Mouse (Mus musculus) urinary bladder, postnatal 14 days (tissue): Measurements from ENCODE around the gene Fgf4.
"Not testable (repeated sequence)": the region's sequence is repeated elsewhere in the genome, so short reads cannot be mapped to it uniquely, and the experiment has no call there.

Experiments
- DNase-seq: peaks from one replicate; pipeline ENCODE4 v3.0.0; 2021; ENCODE audit warnings: low spot score

The Fgf4 gene

DNA sequence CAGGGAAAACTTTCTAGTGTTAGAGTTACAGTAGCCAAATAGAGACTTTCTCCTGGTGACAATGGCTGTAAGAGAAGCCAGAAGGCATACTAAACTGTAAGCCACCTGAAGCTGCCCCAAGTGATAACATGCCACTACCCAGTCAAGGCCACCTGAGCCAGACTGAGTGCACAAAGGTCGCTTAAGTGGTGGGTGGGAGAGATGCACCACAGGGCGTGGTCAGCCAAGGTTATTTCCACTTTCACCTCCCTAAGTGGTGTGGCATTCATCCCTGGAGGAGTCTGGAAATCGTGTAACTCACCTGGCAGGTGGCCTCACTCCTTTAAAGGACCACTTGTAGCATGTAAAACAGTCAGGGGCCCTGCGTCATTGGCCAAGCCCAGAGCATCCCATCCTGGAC, 20.0 kb downstream of the Fgf4 start:
- no peak for DNase-seq

DNA sequence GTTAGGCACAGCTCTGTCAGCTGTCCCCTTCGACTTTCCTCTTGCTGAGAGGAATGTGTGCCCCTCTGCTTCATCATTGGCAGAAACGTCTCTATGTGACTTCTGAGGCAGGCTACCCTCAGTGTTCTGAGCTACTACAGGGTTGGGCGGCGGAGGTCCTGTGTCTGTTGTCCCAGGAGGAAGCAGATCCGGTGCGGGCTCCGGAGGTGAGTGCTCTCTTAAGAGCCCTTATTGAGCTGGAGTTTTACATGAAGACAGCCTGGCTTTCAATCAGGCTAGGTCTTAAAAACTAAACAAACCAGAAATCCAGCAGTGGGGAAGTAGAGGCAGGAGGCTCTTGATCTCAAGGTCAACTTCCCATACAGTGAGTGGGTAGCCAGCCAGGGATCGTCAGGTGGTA, 20.4 kb downstream of the Fgf4 start:
- no peak for DNase-seq

DNA sequence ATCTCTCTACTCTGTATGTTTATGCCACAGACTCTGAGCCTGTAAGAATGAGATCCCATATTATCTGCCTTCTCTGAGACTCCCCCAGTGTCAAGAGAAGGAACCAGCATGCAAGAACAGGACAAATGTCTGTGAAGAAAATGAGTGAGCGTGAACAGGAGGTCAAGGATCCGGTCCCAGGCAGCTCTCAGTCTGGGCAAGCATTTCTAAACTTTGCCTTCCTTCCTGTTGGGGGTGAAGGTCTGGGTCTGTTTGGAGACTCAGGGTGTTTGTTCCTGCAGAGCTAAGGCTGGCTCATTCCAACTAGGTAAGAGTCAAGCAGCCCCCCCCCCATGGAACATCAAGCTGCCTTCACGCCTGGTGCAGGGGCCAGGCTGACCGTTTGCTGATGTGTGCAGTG, 25.3 kb downstream of the Fgf4 start:
- no peak for DNase-seq

- no peak for DNase-seq
These were observed 26.0 kb downstream of the Fgf4 start for GRCm38 (mm10) chr7:144873160-144873559.

DNA sequence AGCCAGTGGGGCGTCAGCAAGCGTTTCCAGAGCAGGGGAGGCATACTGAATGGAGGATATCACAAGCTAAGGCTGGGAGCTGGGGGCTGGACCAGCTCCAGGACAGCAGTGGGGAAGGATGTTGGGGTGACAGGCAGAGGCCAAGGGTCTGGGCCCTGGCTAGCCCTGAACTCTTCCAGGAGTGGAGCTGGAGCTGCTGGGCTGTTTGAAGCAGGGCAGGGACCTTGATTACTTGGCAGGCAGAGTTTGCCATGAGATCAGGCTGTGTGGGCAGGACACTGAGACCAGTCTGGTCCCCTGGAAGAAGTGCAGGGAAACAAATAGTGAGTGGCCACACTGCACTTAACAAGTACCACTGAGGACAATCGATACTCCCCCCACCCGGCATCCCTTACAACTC, 27.1 kb downstream of the Fgf4 start:
- DNase-seq, result no peak

DNA sequence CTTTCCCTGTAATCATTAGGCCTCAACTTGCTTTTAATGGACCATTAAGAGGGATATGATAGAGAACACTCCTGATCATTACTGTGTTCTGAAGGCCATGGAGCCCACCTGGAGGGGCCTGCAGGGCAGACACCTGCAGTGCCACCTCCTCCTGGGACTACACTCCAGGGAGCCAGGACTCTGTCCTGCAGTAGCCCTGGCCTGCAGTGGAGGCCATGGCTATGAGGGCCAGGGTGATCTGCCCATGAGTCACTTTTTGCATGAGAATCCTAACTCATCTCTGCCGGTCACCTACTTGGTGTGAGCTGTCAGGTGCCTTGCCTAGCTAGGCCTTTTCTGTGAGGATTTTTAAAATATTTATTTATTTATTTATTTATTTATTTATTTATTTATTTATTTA, 31.2 kb downstream of the Fgf4 start:
- DNase-seq, result no peak

- DNase-seq, result peak; percentile 25
These were observed 35.9 kb downstream of the Fgf4 start for GRCm38 (mm10) chr7:144883106-144883505.

GRCm38 (mm10) chr7:144887672-144888071, 40.5 kb downstream of the Fgf4 start:
- DNase-seq, result no peak

GRCm38 (mm10) chr7:144888564-144889299, 41.6 kb downstream of the Fgf4 start:
- no peak for DNase-seq

DNA sequence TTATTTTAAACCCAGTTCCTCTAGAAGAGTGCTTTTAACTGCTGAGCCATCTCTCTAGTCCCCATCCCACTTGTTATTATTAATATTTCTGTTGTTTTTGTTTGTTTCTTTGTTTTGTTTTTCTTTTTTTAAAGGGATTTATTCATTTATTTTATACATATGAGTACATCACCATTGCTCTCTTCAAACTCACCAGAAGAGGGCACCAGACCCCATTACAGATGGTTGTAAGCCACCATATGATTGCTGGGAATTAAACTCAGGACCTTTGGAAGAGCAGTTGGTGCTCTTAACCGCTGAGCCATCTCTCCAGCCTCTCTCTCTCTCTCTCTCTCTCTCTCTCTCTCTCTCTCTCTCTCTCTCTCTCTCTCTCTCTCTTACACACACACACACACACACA, 43.5 kb downstream of the Fgf4 start:
- not testable (repeated sequence) for DNase-seq

DNA sequence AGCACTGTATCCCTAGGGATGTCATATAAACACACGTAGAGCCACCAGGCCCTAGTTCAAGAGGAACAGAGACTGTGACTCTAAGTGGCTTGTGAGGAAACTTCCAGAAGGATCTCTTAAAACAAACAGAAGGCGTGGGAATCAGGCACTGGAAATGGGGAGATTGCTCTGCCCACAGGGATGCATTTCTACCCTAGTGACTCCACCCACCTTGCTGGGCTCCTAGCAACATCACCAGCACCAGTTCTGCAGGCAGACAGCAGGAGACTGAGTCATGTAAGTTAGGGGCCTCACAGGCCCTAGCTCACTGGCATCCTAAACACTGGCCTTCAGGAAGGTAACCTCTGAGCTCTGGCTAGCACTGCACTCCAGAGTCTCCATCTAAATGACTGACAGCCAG, 44.7 kb downstream of the Fgf4 start:
- no peak for DNase-seq

GRCm38 (mm10) chr7:144892322-144892721, 45.2 kb downstream of the Fgf4 start:
- no peak for DNase-seq

DNA sequence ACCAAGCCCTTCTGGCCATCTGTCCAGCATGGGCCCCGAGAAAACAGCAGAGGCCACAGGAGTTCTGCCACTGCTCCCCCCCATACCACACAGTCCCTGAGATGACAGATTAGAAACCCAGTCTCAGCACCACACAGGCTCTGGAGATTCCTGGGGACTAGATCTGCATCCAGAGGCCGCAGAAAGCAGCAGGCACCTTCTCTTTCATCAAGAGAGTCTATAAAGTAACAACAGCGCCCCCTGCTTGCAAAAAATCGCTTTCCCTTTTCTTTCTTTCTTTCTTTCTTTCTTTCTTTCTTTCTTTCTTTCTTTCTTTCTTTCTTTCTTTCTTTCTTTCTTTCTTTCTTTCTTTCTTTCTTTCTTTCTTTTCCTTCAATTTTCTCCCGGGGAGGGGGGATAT, 47.0 kb downstream of the Fgf4 start:
- peak; percentile 41 for DNase-seq

DNA sequence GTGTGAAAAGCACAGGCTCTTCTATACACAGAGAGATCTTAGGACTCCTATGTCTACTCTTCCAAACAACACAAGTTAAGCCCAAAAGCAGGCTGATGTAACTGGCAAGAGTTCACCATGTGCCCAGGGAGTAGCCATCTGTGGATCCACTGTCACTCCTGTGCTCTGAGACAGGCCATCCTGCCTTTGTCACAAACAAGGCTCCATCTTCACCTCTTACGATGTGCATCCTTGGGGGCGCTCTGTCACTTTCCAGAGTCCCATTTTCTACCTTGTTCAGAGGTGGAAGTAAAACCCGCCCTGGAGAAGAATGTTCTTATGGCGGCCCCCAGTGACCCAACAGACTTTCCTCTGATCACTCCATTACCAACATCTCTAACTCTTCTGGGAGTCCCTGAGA, 47.5 kb downstream of the Fgf4 start:
- no peak for DNase-seq

- DNase-seq, result peak; percentile 79
These were observed 48.3 kb downstream of the Fgf4 start for GRCm38 (mm10) chr7:144895305-144896111.

- no peak for DNase-seq
These were observed 49.4 kb downstream of the Fgf4 start, which contains the start of gene Fgf15 for GRCm38 (mm10) chr7:144896294-144897218. Gene Fgf15, plus strand, starts transcription at chr7:144896531.

DNA sequence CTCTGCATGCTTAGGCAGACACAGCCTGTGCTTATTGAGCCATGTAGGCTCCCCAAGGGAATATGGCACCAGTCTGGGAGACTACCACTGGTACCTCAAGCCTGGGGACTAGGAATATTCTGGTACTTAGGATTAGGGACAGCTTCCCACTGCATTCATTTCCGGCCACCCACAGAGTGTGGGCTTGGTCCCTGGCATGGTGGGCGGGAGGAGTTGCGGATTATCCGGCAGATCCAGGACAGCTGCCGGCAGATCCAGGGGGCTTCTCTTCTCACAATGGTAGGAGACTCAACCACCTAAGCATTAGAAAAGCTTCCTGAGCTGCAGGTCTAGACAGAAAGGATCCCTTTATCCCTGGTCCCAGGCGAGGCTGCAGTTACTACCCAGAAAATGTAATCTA, 51.3 kb downstream of the Fgf4 start:
- no peak for DNase-seq

DNA sequence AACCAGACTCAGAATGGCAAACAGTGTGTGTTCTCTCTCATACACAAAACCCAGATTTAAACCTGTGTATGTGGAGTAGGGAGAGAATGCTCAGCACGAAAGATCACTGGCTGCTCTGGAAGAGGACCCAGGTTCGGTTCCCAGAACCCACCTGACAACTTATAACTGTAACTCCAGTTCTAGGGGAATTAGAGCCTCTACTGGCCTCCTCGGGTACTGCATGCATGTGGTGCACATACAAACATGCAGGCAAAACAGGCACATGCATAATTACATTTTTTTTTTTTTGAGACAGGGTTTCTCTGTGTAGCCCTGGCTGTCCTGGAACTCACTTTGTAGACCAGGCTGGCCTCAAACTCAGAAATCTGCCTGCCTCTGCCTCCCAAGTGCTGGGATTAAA, 58.3 kb downstream of the Fgf4 start:
- DNase-seq, result not testable (repeated sequence)

DNA sequence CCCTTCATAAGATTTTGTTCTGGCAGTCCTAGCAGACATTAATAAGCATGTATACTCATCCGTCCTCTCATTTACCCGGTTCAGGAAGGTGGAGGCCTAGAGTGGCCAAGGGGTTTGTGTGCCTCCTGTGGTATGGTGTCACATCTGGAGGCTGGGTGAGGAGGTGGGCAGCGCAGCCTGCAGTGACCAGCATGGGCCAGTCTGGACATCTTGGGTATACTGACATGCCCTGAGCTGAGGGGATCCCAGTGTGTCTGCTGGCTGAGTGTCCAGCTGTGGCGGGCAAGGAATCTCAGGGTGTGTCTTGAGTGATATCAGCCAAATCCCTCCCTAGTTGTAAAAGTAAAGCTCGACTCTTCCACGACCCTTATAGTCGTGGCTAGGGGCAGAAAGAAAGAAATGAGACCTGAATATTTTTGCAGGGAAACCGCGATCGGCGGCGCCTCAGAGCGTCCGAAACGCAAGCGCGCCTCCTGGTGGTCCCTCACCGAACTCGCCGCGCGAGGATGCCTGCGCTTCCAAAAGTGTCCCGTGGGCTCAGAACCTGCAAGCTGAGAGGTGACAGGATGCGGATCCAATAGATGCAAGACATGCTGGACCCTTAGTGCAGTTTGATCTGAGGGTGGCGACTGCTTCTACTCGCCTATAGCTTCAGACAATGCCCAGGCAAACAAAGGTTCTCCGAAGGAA, 59.7 kb downstream of the Fgf4 start:
- peak; percentile 59 for DNase-seq

- no peak for DNase-seq
These were observed 60.6 kb downstream of the Fgf4 start for GRCm38 (mm10) chr7:144907793-144908192.

GRCm38 (mm10) chr7:144908705-144909104, 61.5 kb downstream of the Fgf4 start:
- no peak for DNase-seq

- no peak for DNase-seq
These were observed 64.0 kb downstream of the Fgf4 start for GRCm38 (mm10) chr7:144911121-144911520.
